ENCODE assay signal across 23 mouse cellular contexts in genomic region chr8:111704585-111704984, GRCm38 (mm10). TPM values are rescaled to one million over a fixed set of nuclear protein-coding genes. Genes with fewer than 3 reads are reported as not detected.
A peak's percentile ranks its signal among the peaks of the same experiment; 100 is the strongest.
DNase-seq lines count a peak whose midpoint lies in the region; ATAC-seq and TF ChIP-seq lines count a peak whose summit lies in the region.
"Had no signal": no experiment of that assay in that cellular context is flagged by ENCODE, and none has a peak within 500 bp of the region (broad histone marks: within the 10 kb centered on the region; RNA-seq: fewer than 3 reads in every experiment).

No protein-coding gene starts in this region.

- no peak for ATAC-seq in G1E (ENCODE audit: extremely low read depth, insufficient number of reproducible peaks, low FRiP score, poor library complexity, severe bottlenecking)
- no peak for ATAC-seq in liver, embryonic 13.5 days (ENCODE audit: low read depth)

- no peak for TF ChIP-seq CTCF in gastrocnemius, adult 2 months (IDR thresholded peaks at IDR 0.05)
- TF ChIP-seq CTCF in G1E (IDR thresholded peaks at IDR 0.05; ENCODE audit: low read depth, low read length) = no peak
- TF ChIP-seq CTCF in layer of hippocampus, adult 2 months (conservative IDR thresholded peaks at IDR 0.05) = no peak

- peak; percentile 12 for DNase-seq in gastrocnemius, adult 2 months
- no peak for DNase-seq in gastrocnemius, postnatal 10 days
- DNase-seq in G1E (ENCODE audit: low spot score) = no peak
- peak; percentile 63 to 67 for DNase-seq in cerebellum, postnatal 14 days
- DNase-seq in liver, embryonic 13.5 days = no peak
- no peak for DNase-seq in frontal cortex, postnatal 14 days (ENCODE audit: low spot score in 2 of 2)
- DNase-seq in kidney, adult 9 months = no peak
- DNase-seq in layer of hippocampus, adult 2 months (ENCODE audit: low spot score in 2 of 2) = no peak
- DNase-seq: adrenal gland, adult 8-10 months; gastrocnemius, postnatal 36 days; heart, postnatal 36 days; kidney, adult 11 months; kidney, postnatal 14 days; retina, postnatal 1 day; thymus, postnatal 25 days had no signal

- no peaks in the 10 kb centered on the region for H3K4me1 ChIP-seq in G1E (ENCODE audit: insufficient read depth, low read depth, low read length)
- H3K4me1 ChIP-seq in liver, embryonic 13.5 days (replicated peaks) = peaks cover 18% of the 10 kb centered on the region

- no peak overlapping the region for H3K4me2 ChIP-seq in liver, embryonic 13.5 days
- H3K4me2 ChIP-seq: hindbrain, embryonic 14.5 days had no signal

- no peak overlapping the region for H3K4me3 ChIP-seq in gastrocnemius, adult 2 months
- H3K4me3 ChIP-seq in G1E (ENCODE audit: low read depth, low read length) = 0 out of 2 replicates have a peak overlapping the region, but pooled peaks have one; percentile 14
- no peak overlapping the region for H3K4me3 ChIP-seq in liver, embryonic 13.5 days (replicated peaks)
- H3K4me3 ChIP-seq in layer of hippocampus, adult 2 months = no peak overlapping the region
- H3K4me3 ChIP-seq: embryonic facial prominence, embryonic 10.5 days; midbrain, embryonic 10.5 days had no signal

- no peak overlapping the region for H3K27ac ChIP-seq in gastrocnemius, adult 2 months
- peak overlapping the region; percentile 53 for H3K27ac ChIP-seq in liver, embryonic 13.5 days
- no peak overlapping the region for H3K27ac ChIP-seq in layer of hippocampus, adult 2 months
- H3K27ac ChIP-seq: embryonic facial prominence, embryonic 10.5 days; hindbrain, embryonic 14.5 days; macrophage; midbrain, embryonic 10.5 days had no signal

- H3K36me3 ChIP-seq in G1E (replicated peaks) = no peaks in the 10 kb centered on the region
- H3K36me3 ChIP-seq in liver, embryonic 13.5 days = no peaks in the 10 kb centered on the region

- H3K27me3 ChIP-seq in G1E (ENCODE audit: insufficient read depth, low read length) = peaks cover 57% of the 10 kb centered on the region
- 0 out of 2 replicates have a peak, but pooled peaks cover 5% of the 10 kb centered on the region for H3K27me3 ChIP-seq in liver, embryonic 13.5 days

- H3K9me3 ChIP-seq in G1E (replicated peaks) = no peaks in the 10 kb centered on the region
- H3K9me3 ChIP-seq in liver, embryonic 13.5 days (replicated peaks) = no peaks in the 10 kb centered on the region
- H3K9me3 ChIP-seq: embryonic facial prominence, embryonic 10.5 days; midbrain, embryonic 10.5 days had no signal

- 74% methylated on average over 12 of the region's 12 CpGs for WGBS in liver, embryonic 13.5 days (ENCODE audit: insufficient replicate concordance)

- intact Hi-C loops in gastrocnemius, adult 2 months (cut with DNase I) = no loop called here

- H3K9ac ChIP-seq in liver, embryonic 13.5 days = no peak overlapping the region
- H3K9ac ChIP-seq: hindbrain, embryonic 14.5 days had no signal

RNA-seq across cellular contexts. Expression of gene Ctrb1, which starts 13.8 kb away (rescaled TPM):
- total RNA-seq in gastrocnemius, adult 2 months (2021) = not detected
- not detected for total RNA-seq in gastrocnemius, postnatal 10 days (2021)
- total RNA-seq in G1E (2014; fragmentation: Nextera tagmentation) = not detected in 2 replicates
- total RNA-seq in G1E (2017) = not detected in 2 replicates
- not detected in 2 replicates for polyA plus RNA-seq in G1E (2012)
- polyA plus RNA-seq in liver, embryonic 13.5 days (2015; fragmentation: Nextera tagmentation; extraction: Ambion mirVana) = 1.5 and 2.9 TPM in 2 replicates
- not detected for total RNA-seq in layer of hippocampus, adult 2 months (2021)
- total RNA-seq: adrenal gland, adult 8-10 months; gastrocnemius, postnatal 36 days; heart, postnatal 36 days; left cerebral cortex, adult 18-20 months; left cerebral cortex, postnatal 36 days had no signal
- polyA plus RNA-seq: embryonic facial prominence, embryonic 10.5 days; forebrain, embryonic 11.5 days; hindbrain, embryonic 14.5 days; lung, embryonic 16.5 days; macrophage; midbrain, embryonic 10.5 days had no signal

RNA-seq across cellular contexts. Expression of gene Bcar1, which starts 39.0 kb away (rescaled TPM):
- total RNA-seq in gastrocnemius, adult 2 months (2021) = 10 to 100 TPM; 10.8 to 12.6 TPM
- 10 to 100 TPM; 22.3 to 27.1 TPM for total RNA-seq in gastrocnemius, postnatal 10 days (2021)
- total RNA-seq in G1E (2014; fragmentation: Nextera tagmentation) (0.68 and 1.1 TPM in 2 replicates), G1E (2017) (1.0 and 1.2 TPM in 2 replicates)
- polyA plus RNA-seq in G1E (2012) = 0.28 and 0.39 TPM in 2 replicates
- polyA plus RNA-seq in liver, embryonic 13.5 days (2015; fragmentation: Nextera tagmentation; extraction: Ambion mirVana) = 5.6 and 6.3 TPM in 2 replicates
- 10 to 100 TPM; 66.1 to 69.7 TPM for total RNA-seq in layer of hippocampus, adult 2 months (2021)

Comparison
In these comparisons a context has a peak if more than half of its experiments do, and no peak if none do; other contexts are left out.
1. DNase-seq: peak in gastrocnemius, adult 2 months (single experiment) and cerebellum, postnatal 14 days (2 of 2); none in gastrocnemius, postnatal 10 days (single experiment), G1E (single experiment), liver, embryonic 13.5 days (single experiment), frontal cortex, postnatal 14 days (0 of 2), kidney, adult 9 months (single experiment) and layer of hippocampus, adult 2 months (0 of 2).
2. RNA of gene Bcar1, which starts 39.0 kb away (total RNA-seq): 66.1 to 69.7 TPM in layer of hippocampus, adult 2 months, 22.3 to 27.1 TPM in gastrocnemius, postnatal 10 days and 10.8 to 12.6 TPM in gastrocnemius, adult 2 months; 0.68 to 1.2 TPM in G1E; every median in the first group is over 4 times any median in the second.